Mouse (Mus musculus) CH12.LX (cell line): ENCODE data around the gene Myef2.

ENCODE experiments used
- CHD1 ChIP-seq: IDR thresholded peaks from 2 replicates; pipeline ENCODE4 v1.6.1; 2012; ENCODE audit warnings: low read depth, low read length, improper control_type of control experiment, inconsistent platforms
- CTCF ChIP-seq, 2 experiments: IDR thresholded peaks in 1 of 2; conservative IDR thresholded peaks in 1 of 2; 2 replicates each; pipeline ENCODE4 v1.5.1; 2011 to 2012; ENCODE audit warnings: low read depth in 2 of 2, low read length in 2 of 2, improper control_type of control experiment in 1 of 2, inconsistent platforms in 1 of 2, mild to moderate bottlenecking in 1 of 2, moderate library complexity in 1 of 2
- GABPA ChIP-seq: IDR thresholded peaks from 2 replicates; pipeline ENCODE4 v1.6.1; 2012; ENCODE audit warnings: low read depth, low read length, improper control_type of control experiment, inconsistent platforms; ENCODE audit not compliant: insufficient replicate concordance
- NELFE ChIP-seq: IDR thresholded peaks from 2 replicates; pipeline ENCODE4 v1.6.1; 2011; ENCODE audit warnings: low read depth, low read length, improper control_type of control experiment
- POLR2A ChIP-seq: IDR thresholded peaks from 2 replicates; pipeline ENCODE4 v1.6.1; 2011; ENCODE audit warnings: low read depth, mild to moderate bottlenecking, improper control_type of control experiment, low read length

GRCm38 (mm10) chr2:125062944-125063343, 60.5 kb downstream of the Myef2 start:
- TF ChIP-seq GABPA, result no peak
- no peak for TF ChIP-seq POLR2A
- no peak for TF ChIP-seq CTCF (conservative IDR thresholded peaks at IDR 0.05 in 1 of 2, IDR thresholded peaks at IDR 0.05 in 1 of 2; ENCODE audit: low read depth in 2 of 2, low read length in 2 of 2)
- no peak for TF ChIP-seq NELFE
- TF ChIP-seq CHD1, result no peak
